Mouse (Mus musculus) splenic B cell, adult 2 months (primary cell): ENCODE measurements around the gene Alkbh4.

Experiments
- DNase-seq: peaks from one replicate; pipeline ENCODE4 v3.0.0-alpha.2; 2011; ENCODE audit warnings: low read depth, low spot score
- H3K27me3 ChIP-seq: 2 replicates; pipeline ENCODE4 v1.6.1; 2012; ENCODE audit warnings: mild to moderate bottlenecking, low read length, moderate library complexity, mixed read lengths; ENCODE audit not compliant: control insufficient read depth, poor library complexity, insufficient read depth, severe bottlenecking
- H3K36me3 ChIP-seq: 2 replicates; pipeline ENCODE4 v1.6.1; 2012; ENCODE audit warnings: mild to moderate bottlenecking, low read length, moderate library complexity, mixed read lengths; ENCODE audit not compliant: control insufficient read depth, poor library complexity, insufficient read depth, severe bottlenecking

Gene Alkbh4

GRCm38 (mm10) chr5:136163807-136164474, 28.0 kb downstream of the Alkbh4 start:
- DNase-seq, result no peak
- peaks cover 19% of the 10 kb centered on the region for H3K36me3 ChIP-seq

DNA sequence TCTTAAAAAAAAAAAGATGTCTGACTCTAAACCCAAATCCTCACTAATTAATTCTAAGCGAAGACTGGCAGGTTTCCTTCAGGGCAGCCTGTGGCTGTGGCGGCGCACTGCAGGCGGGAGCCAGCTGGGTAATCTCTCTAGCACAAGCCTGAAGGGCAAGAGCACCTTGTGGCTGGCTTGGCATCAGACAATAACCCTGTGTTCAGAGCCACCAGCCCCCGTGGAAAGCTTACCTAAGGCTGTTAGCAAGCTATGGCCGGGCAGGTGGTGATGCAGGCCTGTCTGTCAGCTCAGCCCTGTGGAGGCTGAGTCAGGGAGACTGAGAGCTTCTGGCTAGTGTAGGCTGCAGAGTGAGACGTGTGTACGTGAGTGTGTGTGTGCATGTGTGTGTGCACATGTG, 29.3 kb downstream of the Alkbh4 start:
- Histone ChIP-seq H3K36me3 (peaks cover 17% of the 10 kb centered on the region), H3K27me3 (no peaks in the 10 kb centered on the region)
- DNase-seq, result no peak

More at GRCm38 (mm10) chr5:136163807-136164474, 28.0 kb downstream of the Alkbh4 start:
- no peaks in the 10 kb centered on the region for H3K27me3 ChIP-seq

- H3K36me3 ChIP-seq, result peaks cover 13% of the 10 kb centered on the region
- DNase-seq, result no peak
- no peaks in the 10 kb centered on the region for H3K27me3 ChIP-seq
These were observed 31.4 kb downstream of the Alkbh4 start for GRCm38 (mm10) chr5:136167296-136167695.

DNA sequence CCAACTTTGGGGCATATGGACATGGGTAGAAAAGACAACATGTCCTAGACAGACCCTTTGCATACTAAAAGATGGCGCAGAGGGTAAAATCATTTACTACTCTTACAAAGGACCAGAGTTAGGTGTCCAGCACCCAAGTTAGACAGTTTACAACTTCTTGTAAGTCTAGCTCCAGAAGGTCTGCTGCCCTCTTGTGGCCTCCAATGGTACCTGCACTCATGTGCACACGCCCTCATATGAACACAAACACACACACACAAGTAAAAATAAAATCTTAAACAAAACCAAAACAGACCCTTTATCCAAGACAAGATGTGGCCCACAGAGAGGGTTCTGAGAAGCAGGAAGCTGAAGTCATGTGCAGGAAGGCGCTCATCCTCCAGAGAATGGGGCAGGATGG, 32.1 kb downstream of the Alkbh4 start:
- peaks cover 13% of the 10 kb centered on the region for H3K36me3 ChIP-seq
- peak; percentile 53 for DNase-seq
- no peaks in the 10 kb centered on the region for H3K27me3 ChIP-seq

DNA sequence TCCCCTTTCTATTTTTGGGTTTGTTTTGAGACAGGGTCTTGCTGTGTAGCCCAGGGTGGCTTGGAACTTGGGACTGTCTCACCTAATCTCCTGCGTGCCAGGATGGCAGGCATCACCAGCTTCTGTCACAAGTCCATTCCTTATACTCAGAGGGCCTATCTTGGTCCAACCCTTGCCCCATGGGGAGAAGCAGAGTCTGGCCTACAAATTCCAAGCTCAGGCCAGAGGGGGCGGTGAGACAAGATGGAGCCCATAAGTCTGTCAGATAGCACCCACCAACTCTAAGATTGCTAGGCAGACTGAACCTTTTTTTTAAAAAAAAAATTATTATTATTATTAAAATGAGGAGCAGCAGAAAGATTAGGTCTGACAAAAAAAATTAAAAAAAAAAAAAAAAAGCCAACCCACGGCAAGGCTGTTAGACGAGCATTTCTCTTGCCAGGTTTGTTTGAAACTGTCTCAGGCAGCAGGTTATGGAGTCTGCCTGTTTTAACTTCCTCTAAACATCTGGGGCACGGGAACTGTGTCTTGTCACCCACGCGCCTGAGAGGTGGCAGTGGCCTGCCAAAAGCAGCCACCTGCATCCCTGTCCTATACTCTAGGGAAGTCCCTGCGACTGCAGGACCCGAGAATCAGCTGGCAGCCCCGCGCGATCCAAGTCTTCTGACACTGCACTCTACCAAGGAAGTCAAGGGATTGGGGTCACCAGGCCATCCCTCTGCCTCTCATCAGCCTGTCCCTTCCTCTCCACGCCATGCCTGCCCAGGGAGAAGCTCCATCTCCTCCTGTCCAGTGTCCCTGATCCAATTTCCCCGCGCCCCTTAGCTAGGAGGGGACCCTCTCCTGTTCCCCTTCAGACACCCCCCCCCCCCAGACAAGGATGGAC, 33.9 kb downstream of the Alkbh4 start:
- DNase-seq, result peak; percentile 78
- H3K27me3 ChIP-seq, result no peaks in the 10 kb centered on the region
- peaks cover 13% of the 10 kb centered on the region for H3K36me3 ChIP-seq

DNA sequence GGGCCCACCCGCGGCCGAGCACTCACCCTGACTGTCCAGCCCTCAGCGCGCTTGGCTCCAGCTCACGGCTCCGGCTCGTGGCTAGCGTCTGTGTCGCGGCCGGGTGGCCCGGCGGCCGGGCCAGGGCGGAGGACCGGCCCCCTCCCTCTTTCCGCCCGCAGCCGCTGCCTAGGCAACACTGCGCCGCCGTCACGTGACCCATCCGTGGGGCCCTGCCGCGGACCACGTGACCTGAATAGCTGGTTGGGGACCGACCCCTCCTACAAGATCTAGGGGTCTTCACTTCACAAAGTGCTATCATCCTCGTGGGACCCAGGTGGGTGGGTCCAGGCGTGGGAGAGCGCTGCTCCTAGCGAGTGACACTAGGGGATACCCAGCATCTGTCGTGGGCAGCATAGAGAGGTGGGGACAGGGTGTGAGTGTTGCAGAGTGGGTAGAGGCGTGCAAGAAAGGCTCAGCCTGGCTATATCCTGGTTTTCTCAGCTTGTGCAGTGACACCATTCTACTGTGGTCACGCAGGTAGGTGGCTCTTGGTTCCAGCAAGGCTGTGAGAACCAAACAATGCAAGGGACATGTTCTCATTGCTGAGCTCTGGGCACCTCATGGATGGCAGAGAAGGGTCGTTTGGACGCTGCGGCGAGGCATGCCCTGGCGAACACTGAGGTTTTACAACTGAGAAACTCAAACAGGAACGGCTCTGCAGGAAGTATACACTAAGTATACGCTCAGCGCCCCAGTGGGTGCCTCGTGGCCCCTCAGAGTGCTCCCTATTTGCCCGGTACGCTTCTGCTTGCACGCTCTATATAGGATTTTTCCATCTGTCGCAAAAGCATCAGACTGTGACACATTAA, 34.8 kb downstream of the Alkbh4 start, which contains the start of gene Orai2:
Gene Orai2, minus strand, starts transcription at position 202 of the 851 bp plus-strand sequence.
- peak; percentile 86 for DNase-seq
- peaks cover 10% of the 10 kb centered on the region for H3K36me3 ChIP-seq
- no peaks in the 10 kb centered on the region for H3K27me3 ChIP-seq

DNA sequence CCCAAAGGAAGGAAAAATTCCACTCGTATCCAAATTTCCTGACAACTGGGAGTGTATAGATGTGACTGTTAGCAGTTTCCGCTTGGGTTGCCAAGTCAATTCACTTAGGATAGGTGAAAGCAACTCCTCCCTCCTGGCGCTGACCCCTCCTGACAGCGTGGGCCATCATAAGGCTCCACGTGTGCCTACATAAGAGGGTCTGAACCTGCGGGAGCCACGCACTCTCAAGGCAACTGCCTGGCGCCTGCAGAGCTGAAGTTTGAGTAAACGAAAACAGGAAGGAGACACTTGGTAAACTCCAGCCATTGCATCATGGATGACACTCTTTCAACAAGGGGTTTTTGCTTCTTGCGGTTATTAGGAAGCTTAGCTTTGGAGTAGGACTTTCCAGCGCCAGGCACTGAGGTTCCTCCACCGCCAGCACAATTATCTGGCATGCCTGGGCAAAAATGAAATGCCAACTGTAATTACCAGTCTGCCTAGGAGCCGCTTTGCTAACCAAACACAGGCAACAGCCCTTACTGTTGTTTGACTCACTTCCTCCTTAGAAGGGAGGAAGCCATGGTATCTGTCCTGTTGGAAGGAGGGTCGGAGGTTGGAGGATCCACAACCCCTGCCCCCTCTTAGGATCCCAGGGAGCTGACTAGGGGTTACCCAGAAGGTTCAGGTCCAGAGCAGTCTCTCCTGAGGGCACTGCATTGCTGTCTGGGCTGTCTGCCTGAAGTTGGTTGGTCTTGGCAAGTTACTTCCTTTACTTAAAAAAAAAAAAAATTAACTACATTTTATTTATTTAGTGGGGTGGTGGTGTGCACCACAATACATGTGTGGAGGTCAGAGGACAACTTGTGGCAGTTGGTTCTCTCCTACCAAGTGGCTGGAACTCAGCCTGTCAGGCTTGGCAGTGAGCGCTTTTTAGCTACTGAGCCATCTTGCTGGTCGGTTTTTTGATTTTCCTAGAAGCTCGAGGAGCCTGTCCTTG, 35.7 kb downstream of the Alkbh4 start:
- Histone ChIP-seq H3K27me3 (no peaks in the 10 kb centered on the region), H3K36me3 (peaks cover 9% of the 10 kb centered on the region)
- peak; percentile 56 for DNase-seq

- no peak for DNase-seq
- H3K27me3 ChIP-seq, result no peaks in the 10 kb centered on the region
These were observed 37.0 kb downstream of the Alkbh4 start for GRCm38 (mm10) chr5:136172939-136173338.

GRCm38 (mm10) chr5:136173606-136174463, 37.9 kb downstream of the Alkbh4 start:
- peak; percentile 47 for DNase-seq
- H3K36me3 ChIP-seq, result no peaks in the 10 kb centered on the region
- no peaks in the 10 kb centered on the region for H3K27me3 ChIP-seq

More at GRCm38 (mm10) chr5:136172939-136173338, 37.0 kb downstream of the Alkbh4 start:
- peaks cover 4% of the 10 kb centered on the region for H3K36me3 ChIP-seq

- Histone ChIP-seq H3K36me3 (peaks cover 5% of the 10 kb centered on the region; the same call in 1 of the 2 replicates), H3K27me3 (no peaks in the 10 kb centered on the region)
- DNase-seq, result no peak
These were observed 43.6 kb downstream of the Alkbh4 start for GRCm38 (mm10) chr5:136179594-136179993.

GRCm38 (mm10) chr5:136181197-136181596, 45.3 kb downstream of the Alkbh4 start:
- Histone ChIP-seq H3K27me3 (no peaks in the 10 kb centered on the region), H3K36me3 (peaks cover 5% of the 10 kb centered on the region)
- no peak for DNase-seq

DNA sequence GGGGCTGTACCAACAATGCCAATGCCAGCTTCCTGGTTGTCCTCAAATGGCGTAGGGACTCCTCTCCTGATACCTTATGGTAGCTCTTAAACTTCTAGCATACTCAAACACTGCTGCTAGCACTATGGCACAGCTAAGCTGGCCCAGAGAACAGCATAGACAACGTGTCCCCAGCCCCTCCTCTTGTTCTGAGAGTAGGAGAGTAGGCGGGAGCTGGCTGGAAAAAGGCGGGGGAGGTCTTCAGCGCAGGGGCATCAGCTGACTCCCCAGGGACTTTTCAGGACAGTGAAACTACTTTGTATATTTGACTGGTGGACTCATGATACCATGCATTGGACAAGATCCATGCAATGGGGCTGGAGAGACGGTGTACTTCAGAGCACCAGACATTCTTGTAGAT, 46.1 kb downstream of the Alkbh4 start:
- DNase-seq, result no peak
- H3K36me3 ChIP-seq, result peaks cover 5% of the 10 kb centered on the region
- no peaks in the 10 kb centered on the region for H3K27me3 ChIP-seq

GRCm38 (mm10) chr5:136182830-136183229, 46.9 kb downstream of the Alkbh4 start:
- Histone ChIP-seq H3K27me3 (no peaks in the 10 kb centered on the region), H3K36me3 (peaks cover 7% of the 10 kb centered on the region)
- DNase-seq, result no peak
